Mouse (Mus musculus) cerebellum, adult 2 months (tissue): ENCODE measurements around the gene Erc2.

Experiments used
- CTCF ChIP-seq: fragments of 200-500 bp; IDR thresholded peaks from 2 replicates; pipeline ENCODE4 v1.5.1; 2011; ENCODE audit warnings: low read depth, mild to moderate bottlenecking, control low read depth, low read length, moderate library complexity, borderline replicate concordance; ENCODE audit not compliant: insufficient read depth
- POLR2A ChIP-seq: fragments of 200-500 bp; IDR thresholded peaks from 2 replicates; pipeline ENCODE4 v1.6.1; 2011; ENCODE audit warnings: low read length, control low read depth, borderline replicate concordance; ENCODE audit not compliant: insufficient read depth

DNA sequence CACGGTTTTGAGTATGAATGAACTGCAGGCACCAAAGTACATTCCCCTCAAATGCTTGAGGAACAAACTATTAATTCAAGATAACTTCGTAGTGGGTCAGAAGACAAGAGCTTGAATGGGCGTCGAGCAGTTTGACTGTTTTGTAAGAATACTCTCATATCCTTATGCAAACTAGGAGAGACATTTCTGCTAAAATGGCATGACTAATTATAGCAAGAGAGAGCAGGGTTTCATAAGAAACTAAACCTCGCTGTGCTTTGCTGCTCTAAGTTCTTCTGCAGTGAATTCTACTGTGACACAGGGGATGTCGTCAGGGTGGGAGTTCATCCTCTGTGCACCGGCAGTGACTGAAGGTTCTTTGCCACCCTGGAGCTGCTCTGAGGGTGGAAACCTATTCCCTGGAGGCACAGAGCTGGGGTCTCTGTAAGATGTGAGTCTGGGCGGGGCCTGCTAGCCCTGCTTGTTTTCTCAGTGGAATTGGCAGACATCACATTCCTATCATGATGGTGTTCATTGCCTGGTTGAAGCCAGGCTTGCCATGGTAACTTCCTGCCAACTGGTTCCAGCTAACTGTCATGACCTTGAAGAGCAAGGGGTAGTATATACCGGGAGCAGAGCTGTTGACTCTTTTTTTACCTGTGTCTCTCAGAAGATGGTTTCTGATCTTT, 8.9 kb downstream of the Erc2 start:
- TF ChIP-seq POLR2A, result no peak
- TF ChIP-seq CTCF, result no peak
